Mouse (Mus musculus) embryonic facial prominence, embryonic 13.5 days (tissue): ENCODE data around the gene Srr. TPM values are rescaled to one million over a fixed set of nuclear protein-coding genes. Genes with fewer than 3 reads are reported as not detected.
A peak's percentile ranks its signal among the peaks of the same experiment; 100 is the strongest.

Source experiments
- ATAC-seq: fragments of 200-750 bp; cut with Nextera tagmentation; 2 replicates; pipeline ENCODE4 v1.8.0; 2017; ENCODE audit warnings: low read depth; ENCODE audit not compliant: insufficient number of reproducible peaks, insufficient read depth, low FRiP score, low TSS enrichment
- H3K27ac ChIP-seq: fragments of 300-500 bp; sonication (generic); 2 replicates; pipeline ENCODE4 v1.5.1; 2015; ENCODE audit warnings: moderate library complexity, mild to moderate bottlenecking, inconsistent platforms
- H3K27me3 ChIP-seq: fragments of 300-500 bp; sonication (generic); 2 replicates; pipeline ENCODE4 v1.6.1; 2015; ENCODE audit warnings: mild to moderate bottlenecking, inconsistent platforms
- H3K36me3 ChIP-seq: fragments of 300-500 bp; sonication (generic); 2 replicates; pipeline ENCODE4 v1.6.1; 2015; ENCODE audit warnings: mild to moderate bottlenecking, inconsistent platforms
- H3K4me1 ChIP-seq: fragments of 300-500 bp; sonication (generic); 2 replicates; pipeline ENCODE4 v1.6.1; 2015; ENCODE audit warnings: inconsistent platforms
- H3K4me2 ChIP-seq: fragments of 300-500 bp; sonication (generic); 2 replicates; pipeline ENCODE4 v1.6.1; 2015; ENCODE audit warnings: moderate library complexity, mild to moderate bottlenecking, inconsistent platforms
- H3K4me3 ChIP-seq: fragments of 300-500 bp; sonication (generic); 2 replicates; pipeline ENCODE4 v1.5.1; 2015; ENCODE audit warnings: mild to moderate bottlenecking, inconsistent platforms
- H3K9ac ChIP-seq: fragments of 300-500 bp; sonication (generic); 2 replicates; pipeline ENCODE4 v1.6.1; 2015; ENCODE audit warnings: mild to moderate bottlenecking, inconsistent platforms
- H3K9me3 ChIP-seq: fragments of 300-500 bp; sonication (generic); 2 replicates; pipeline ENCODE4 v1.6.1; 2016; ENCODE audit warnings: inconsistent platforms
- WGBS: fragments of 180-500 bp; shearing (Covaris S2); methylation state at CpG from one replicate; pipeline ENCODE4 v1.1.7; 2015; ENCODE audit warnings: mixed read lengths; 5-methylcytosine and 5-hydroxymethylcytosine counted together
- polyA plus RNA-seq: library from polyadenylated mRNA; unstranded; fragments of >200 nt; fragmentation: Nextera tagmentation; extraction: Ambion mirVana; gene quantifications from 2 replicates; pipeline ENCODE4 v1.2.1, GENCODE M21; 2015

Gene Srr
- polyA plus RNA-seq, 1 experiment from 2014 or later, result 30.6 TPM

GRCm38 (mm10) chr11:74874630-74875029, 51.1 kb downstream of the Srr start:
- 42% methylated on average over 3 of the region's 3 CpGs for WGBS
- no peak for ATAC-seq

GRCm38 (mm10) chr11:74870991-74871622, 54.6 kb downstream of the Srr start:
- Histone ChIP-seq H3K9me3 (no peaks in the 10 kb centered on the region), H3K27me3 (no peaks in the 10 kb centered on the region), H3K36me3 (0 out of 2 replicates have a peak, but pooled peaks cover 3% of the 10 kb centered on the region), H3K4me3 (no peak overlapping the region), H3K4me2 (no peak overlapping the region), H3K9ac (no peak overlapping the region), H3K27ac (peak overlapping the region; percentile 35; the same call in 1 of the 2 replicates), H3K4me1 (peaks cover 17% of the 10 kb centered on the region)
- 0 out of 2 replicates have a peak, but pooled peaks have one; percentile 40 for ATAC-seq
- 30% methylated on average over 12 of the region's 12 CpGs for WGBS

More at GRCm38 (mm10) chr11:74874630-74875029, 51.1 kb downstream of the Srr start:
- Histone ChIP-seq H3K4me3 (no peak overlapping the region), H3K27ac (peak overlapping the region; percentile 68; the same call in 1 of the 2 replicates), H3K4me2 (no peak overlapping the region), H3K36me3 (no peaks in the 10 kb centered on the region), H3K9me3 (no peaks in the 10 kb centered on the region), H3K4me1 (peaks cover 26% of the 10 kb centered on the region), H3K27me3 (no peaks in the 10 kb centered on the region), H3K9ac (0 out of 2 replicates have a peak overlapping the region, but pooled peaks have one; percentile 16)

- Histone ChIP-seq H3K4me1 (peaks cover 17% of the 10 kb centered on the region), H3K27me3 (no peaks in the 10 kb centered on the region), H3K4me2 (no peak overlapping the region), H3K9ac (no peak overlapping the region), H3K27ac (0 out of 2 replicates have a peak overlapping the region, but pooled peaks have one; percentile 35), H3K36me3 (0 out of 2 replicates have a peak, but pooled peaks cover 3% of the 10 kb centered on the region), H3K9me3 (no peaks in the 10 kb centered on the region), H3K4me3 (no peak overlapping the region)
- no peak for ATAC-seq
- WGBS, result 71% methylated on average over 4 of the region's 4 CpGs
Measured at GRCm38 (mm10) chr11:74870544-74870943, 55.2 kb downstream of the Srr start.

- H3K27me3 ChIP-seq, result no peaks in the 10 kb centered on the region
- no peaks in the 10 kb centered on the region for H3K9me3 ChIP-seq
- no peak for ATAC-seq
- WGBS, result 91% methylated on average over 6 of the region's 6 CpGs
- H3K4me3 ChIP-seq, result no peak overlapping the region
- no peak overlapping the region for H3K27ac ChIP-seq
- H3K4me1 ChIP-seq, result peaks cover 11% of the 10 kb centered on the region
- H3K9ac ChIP-seq, result no peak overlapping the region
- no peak overlapping the region for H3K4me2 ChIP-seq
- H3K36me3 ChIP-seq, result 0 out of 2 replicates have a peak, but pooled peaks cover 3% of the 10 kb centered on the region
Measured at GRCm38 (mm10) chr11:74869603-74870002, 56.1 kb downstream of the Srr start.

GRCm38 (mm10) chr11:74868046-74868760, 57.5 kb downstream of the Srr start:
- ATAC-seq, result no peak
- WGBS, result 87% methylated on average over 13 of the region's 13 CpGs
- H3K27me3 ChIP-seq, result no peaks in the 10 kb centered on the region
- no peak overlapping the region for H3K4me2 ChIP-seq
- H3K27ac ChIP-seq, result no peak overlapping the region
- peaks cover 6% of the 10 kb centered on the region for H3K4me1 ChIP-seq
- H3K4me3 ChIP-seq, result no peak overlapping the region
- no peak overlapping the region for H3K9ac ChIP-seq
- H3K9me3 ChIP-seq, result no peaks in the 10 kb centered on the region
- 0 out of 2 replicates have a peak, but pooled peaks cover 3% of the 10 kb centered on the region for H3K36me3 ChIP-seq

GRCm38 (mm10) chr11:74867181-74867580, 58.6 kb downstream of the Srr start:
- no peak for ATAC-seq
- WGBS, result 92% methylated on average over 2 of the region's 2 CpGs
- Histone ChIP-seq H3K9me3 (no peaks in the 10 kb centered on the region), H3K4me1 (peaks cover 6% of the 10 kb centered on the region), H3K4me2 (no peak overlapping the region), H3K27me3 (no peaks in the 10 kb centered on the region), H3K36me3 (0 out of 2 replicates have a peak, but pooled peaks cover 3% of the 10 kb centered on the region), H3K27ac (no peak overlapping the region), H3K9ac (no peak overlapping the region), H3K4me3 (no peak overlapping the region)

- H3K9me3 ChIP-seq, result no peaks in the 10 kb centered on the region
- peaks cover 6% of the 10 kb centered on the region for H3K4me1 ChIP-seq
- H3K27me3 ChIP-seq, result no peaks in the 10 kb centered on the region
- H3K4me2 ChIP-seq, result no peak overlapping the region
- 72% methylated on average over 4 of the region's 4 CpGs for WGBS
- 0 out of 2 replicates have a peak, but pooled peaks cover 3% of the 10 kb centered on the region for H3K36me3 ChIP-seq
- H3K4me3 ChIP-seq, result no peak overlapping the region
- ATAC-seq, result no peak
- no peak overlapping the region for H3K9ac ChIP-seq
- no peak overlapping the region for H3K27ac ChIP-seq
Measured at GRCm38 (mm10) chr11:74866640-74867039, 59.1 kb downstream of the Srr start.

- H3K36me3 ChIP-seq, result 0 out of 2 replicates have a peak, but pooled peaks cover 3% of the 10 kb centered on the region
- no peak overlapping the region for H3K4me2 ChIP-seq
- H3K9ac ChIP-seq, result no peak overlapping the region
- H3K27ac ChIP-seq, result no peak overlapping the region
- ATAC-seq, result no peak
- H3K9me3 ChIP-seq, result no peaks in the 10 kb centered on the region
- 83% methylated on average over 9 of the region's 9 CpGs for WGBS
- H3K27me3 ChIP-seq, result no peaks in the 10 kb centered on the region
- no peaks in the 10 kb centered on the region for H3K4me1 ChIP-seq
- no peak overlapping the region for H3K4me3 ChIP-seq
Measured at GRCm38 (mm10) chr11:74865252-74865651, 60.5 kb downstream of the Srr start.

GRCm38 (mm10) chr11:74864421-74864820, 61.3 kb downstream of the Srr start:
- no peak for ATAC-seq
- H3K27me3 ChIP-seq, result no peaks in the 10 kb centered on the region
- H3K27ac ChIP-seq, result no peak overlapping the region
- H3K4me2 ChIP-seq, result no peak overlapping the region
- H3K9ac ChIP-seq, result no peak overlapping the region
- 0 out of 2 replicates have a peak, but pooled peaks cover 3% of the 10 kb centered on the region for H3K36me3 ChIP-seq
- no peak overlapping the region for H3K4me3 ChIP-seq
- H3K4me1 ChIP-seq, result no peaks in the 10 kb centered on the region
- no peaks in the 10 kb centered on the region for H3K9me3 ChIP-seq
- 82% methylated on average over 9 of the region's 9 CpGs for WGBS

- no peaks in the 10 kb centered on the region for H3K27me3 ChIP-seq
- H3K9ac ChIP-seq, result peak overlapping the region; percentile 27; the same call in 1 of the 2 replicates
- H3K4me1 ChIP-seq, result no peaks in the 10 kb centered on the region
- no peak overlapping the region for H3K4me3 ChIP-seq
- 21% methylated on average over 11 of the region's 11 CpGs for WGBS
- 0 out of 2 replicates have a peak, but pooled peaks cover 3% of the 10 kb centered on the region for H3K36me3 ChIP-seq
- H3K27ac ChIP-seq, result no peak overlapping the region
- H3K9me3 ChIP-seq, result no peaks in the 10 kb centered on the region
- peak overlapping the region; percentile 7; the same call in 1 of the 2 replicates for H3K4me2 ChIP-seq
- no peak for ATAC-seq
Measured at GRCm38 (mm10) chr11:74863471-74863870, 62.3 kb downstream of the Srr start.

- Histone ChIP-seq H3K4me3 (no peak overlapping the region), H3K4me2 (no peak overlapping the region), H3K27ac (no peak overlapping the region), H3K36me3 (no peaks in the 10 kb centered on the region), H3K27me3 (no peaks in the 10 kb centered on the region), H3K4me1 (no peaks in the 10 kb centered on the region), H3K9me3 (no peaks in the 10 kb centered on the region), H3K9ac (no peak overlapping the region)
- 74% methylated on average over 5 of the region's 5 CpGs for WGBS
- ATAC-seq, result no peak
Measured at GRCm38 (mm10) chr11:74862129-74862528, 63.6 kb downstream of the Srr start.
